Mouse (Mus musculus) brain, embryonic 14.5 days (tissue): ENCODE measurements at regions not wholly inside any gene's neighbourhood (a gene's known extent, or its start where the extent isn't known, plus 50 kb on each side); places are given as distances from the start of the nearest gene placed in this dataset.

ENCODE experiments used
- DNase-seq: peaks from one replicate; pipeline ENCODE4 v3.0.0-alpha.2; 2011; ENCODE audit warnings: low read depth
- CTCF ChIP-seq: fragments of 200-500 bp; IDR thresholded peaks from 2 replicates; pipeline ENCODE4 v1.5.1; 2012; ENCODE audit warnings: inconsistent platforms, mild to moderate bottlenecking, moderate library complexity, borderline replicate concordance; ENCODE audit not compliant: insufficient read depth, insufficient read length; ENCODE audit errors: extremely low read depth
- POLR2A ChIP-seq: fragments of 200-500 bp; IDR thresholded peaks from 2 replicates; pipeline ENCODE4 v1.6.1; 2012; ENCODE audit warnings: mild to moderate bottlenecking, inconsistent platforms, borderline replicate concordance; ENCODE audit not compliant: poor library complexity, insufficient read depth, insufficient read length, severe bottlenecking; ENCODE audit errors: extremely low read depth

GRCm38 (mm10) chr14:102673724-102674123, 308.7 kb downstream of the Kctd12 start:
- TF ChIP-seq POLR2A (no peak), CTCF (no peak)
- DNase-seq = peak; percentile 76

DNA sequence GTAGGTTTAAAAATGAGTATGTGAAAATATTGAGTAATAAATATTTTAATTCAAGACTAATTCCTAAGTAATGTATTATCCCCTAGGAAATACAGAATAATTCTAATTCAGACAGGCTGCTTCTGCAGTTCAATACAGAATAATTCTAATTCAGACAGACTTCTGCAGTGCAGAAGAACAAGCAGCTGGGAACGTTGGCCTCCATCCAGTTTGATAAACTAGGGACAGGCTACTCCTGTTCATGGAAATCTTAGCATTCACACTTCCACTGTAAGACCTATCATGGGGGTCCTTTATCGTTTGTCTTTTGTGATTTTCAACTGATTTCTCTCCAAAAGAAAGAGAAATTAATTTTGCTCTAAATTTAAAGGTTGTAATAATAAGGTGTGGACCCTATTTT, 319.2 kb downstream of the Kctd12 start:
- no peak for TF ChIP-seq CTCF
- no peak for TF ChIP-seq POLR2A
- DNase-seq = peak; percentile 76

DNA sequence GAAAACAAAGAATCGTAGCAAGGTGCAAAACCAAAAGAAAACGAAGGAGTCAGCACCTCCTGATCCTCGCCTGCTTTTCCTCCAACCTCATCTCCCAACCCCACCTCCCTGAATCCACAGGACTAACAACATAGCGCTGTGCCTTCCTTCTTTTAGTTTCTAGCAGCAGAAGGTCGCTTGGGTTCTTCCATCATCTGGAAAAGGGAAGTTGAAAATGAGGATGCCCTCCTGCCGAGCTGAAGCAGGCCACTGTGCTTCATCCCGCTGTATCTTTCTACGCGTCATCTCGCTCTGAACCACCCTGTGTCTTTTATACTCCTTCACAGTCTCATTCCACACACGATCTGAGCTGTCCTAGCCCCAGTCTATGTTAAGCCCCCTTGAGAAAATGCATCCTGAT, 322.1 kb downstream of the Kctd12 start:
- DNase-seq = no peak

DNA sequence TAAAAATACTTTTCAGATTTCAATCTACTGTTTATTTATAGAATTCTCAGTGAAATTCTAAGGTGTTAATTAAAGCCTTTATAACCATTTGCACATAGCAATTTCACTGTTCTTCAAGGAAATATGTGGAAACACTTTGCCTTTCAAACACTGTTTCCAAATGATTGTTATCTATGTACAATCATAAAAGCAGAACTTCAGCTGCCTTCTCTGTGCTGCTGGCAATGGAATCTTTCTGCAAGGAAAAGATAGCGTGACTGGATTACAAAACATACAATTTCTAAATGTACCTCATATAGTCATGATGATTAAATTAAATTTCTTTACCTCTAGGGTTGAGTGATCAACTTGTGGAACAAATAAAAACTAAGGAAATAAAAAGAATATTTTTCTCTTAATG, 326.2 kb downstream of the Kctd12 start:
- TF ChIP-seq CTCF (no peak), POLR2A (no peak)

More for the DNA sequence above, 322.1 kb downstream of the Kctd12 start:
- TF ChIP-seq CTCF (no peak), POLR2A (no peak)

DNA sequence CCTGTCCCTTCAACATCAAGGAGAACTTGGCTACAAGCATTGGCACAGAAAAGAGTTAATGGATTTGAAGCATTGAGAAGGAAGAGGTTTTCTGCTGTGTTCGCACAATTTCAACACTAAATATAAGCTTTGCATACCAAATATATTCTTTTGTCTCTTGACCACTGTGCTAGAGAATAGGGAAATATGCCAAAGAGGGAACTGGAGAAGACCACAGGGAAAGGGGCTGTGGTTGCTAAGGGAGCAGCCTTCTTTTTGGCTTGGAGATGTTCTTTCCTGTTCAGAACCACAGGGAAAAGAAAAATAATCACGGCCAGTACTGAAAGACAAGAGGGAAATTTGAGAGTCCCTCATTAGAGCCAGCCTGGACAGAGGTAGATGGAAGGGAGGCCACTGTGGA, 352.8 kb downstream of the Kctd12 start:
- DNase-seq = peak; percentile 40
- TF ChIP-seq CTCF = no peak
- TF ChIP-seq POLR2A = no peak

More for the DNA sequence above, 326.2 kb downstream of the Kctd12 start:
- DNase-seq = no peak

DNA sequence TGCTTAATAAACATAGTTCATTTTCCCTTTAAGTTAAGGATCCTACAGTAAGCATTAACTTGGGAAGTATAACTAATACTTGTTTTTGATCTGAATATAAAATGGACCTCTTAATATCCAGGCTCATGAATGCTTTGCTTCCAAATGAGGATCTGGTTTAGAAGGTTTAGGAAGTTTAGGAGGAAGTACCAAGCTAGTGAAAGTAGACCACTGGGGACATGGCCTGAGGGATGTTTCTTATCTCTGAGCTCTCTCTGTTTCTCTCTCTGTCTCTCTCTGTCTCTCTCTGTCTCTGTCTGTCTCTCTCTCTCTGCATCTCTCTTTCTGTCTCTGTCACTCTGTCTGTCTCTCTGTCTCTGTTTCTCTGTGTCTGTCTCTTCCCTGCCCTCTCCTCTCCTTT, 360.9 kb downstream of the Kctd12 start:
- TF ChIP-seq POLR2A (no peak), CTCF (no peak)
- DNase-seq = no peak

- DNase-seq = no peak
- no peak for TF ChIP-seq CTCF
- TF ChIP-seq POLR2A = no peak
Observed at GRCm38 (mm10) chr14:102619056-102619455, 363.4 kb downstream of the Kctd12 start.

DNA sequence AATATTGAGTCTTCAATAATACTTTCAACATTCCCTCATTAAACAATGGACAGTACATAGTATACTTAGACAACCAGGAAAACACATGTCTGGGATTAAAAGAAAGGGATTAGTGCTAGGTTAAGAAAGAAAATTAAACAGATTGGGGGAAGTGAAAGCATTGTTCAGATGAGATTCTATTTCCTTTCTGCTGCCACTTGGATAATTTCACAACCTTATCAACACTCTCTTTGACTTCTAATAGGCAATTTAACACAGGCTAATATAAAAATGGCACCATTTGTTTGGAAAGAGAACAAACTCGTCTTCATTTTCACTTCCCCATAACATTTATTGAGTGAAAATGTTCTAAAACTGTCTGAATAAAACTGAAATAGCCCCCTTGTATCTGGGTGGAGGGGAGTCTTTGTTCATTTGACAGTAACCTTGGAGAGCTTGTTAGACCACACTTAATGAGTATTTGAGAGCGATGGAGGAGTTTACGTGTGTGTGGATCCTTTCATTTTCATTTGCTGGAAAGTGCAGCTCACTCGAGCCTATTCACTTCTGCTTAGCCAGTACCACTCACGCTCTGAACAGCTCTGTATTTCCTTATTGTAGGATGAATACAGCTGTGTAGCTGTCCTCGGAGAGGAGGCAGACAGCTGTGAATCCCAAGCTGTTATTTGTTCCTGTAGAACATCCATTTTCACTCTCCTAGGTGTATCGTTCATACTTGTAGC, 366.7 kb downstream of the Kctd12 start:
- DNase-seq = peak; percentile 78
- TF ChIP-seq CTCF (no peak), POLR2A (no peak)

DNA sequence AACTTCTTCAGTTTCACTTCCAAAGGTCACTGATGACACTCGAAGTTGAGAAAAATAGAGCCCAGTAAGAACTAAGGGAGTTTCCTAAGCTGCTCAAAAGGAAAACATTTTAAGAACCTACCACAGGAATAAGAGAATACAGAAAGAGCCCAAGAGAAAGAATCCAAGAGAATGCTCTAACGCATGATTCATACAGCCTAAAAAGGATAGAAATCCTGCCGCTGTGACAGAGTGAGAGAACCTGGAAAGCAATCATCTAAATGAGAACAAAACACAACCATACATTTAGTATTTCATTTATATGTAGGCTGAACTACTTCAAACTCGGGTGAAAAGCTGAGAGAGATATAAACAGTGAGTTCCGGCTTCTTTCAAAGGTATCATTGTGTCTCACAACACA, 376.4 kb downstream of the Kctd12 start:
- DNase-seq = no peak
- TF ChIP-seq CTCF = no peak
- no peak for TF ChIP-seq POLR2A

GRCm38 (mm10) chr14:102594850-102595249, 387.6 kb downstream of the Kctd12 start:
- no peak for TF ChIP-seq POLR2A
- DNase-seq = no peak

- TF ChIP-seq POLR2A = no peak
- no peak for TF ChIP-seq CTCF
- DNase-seq = no peak
Observed at GRCm38 (mm10) chr14:102553781-102554180, 428.7 kb downstream of the Kctd12 start.

- TF ChIP-seq CTCF (no peak), POLR2A (no peak)
- no peak for DNase-seq
Observed at GRCm38 (mm10) chr14:102552598-102552997, 429.8 kb downstream of the Kctd12 start.
